Mouse (Mus musculus): Measurements from ENCODE around the gene Sh2d7. TPM values are rescaled to one million over a fixed set of nuclear protein-coding genes. Genes with fewer than 3 reads are reported as not detected.
A peak's percentile ranks its signal among the peaks of the same experiment; 100 is the strongest.

Sh2d7 gene
- total and polyA plus RNA-seq, 3 experiments = 0.04 TPM; not detected in 2

- Histone ChIP-seq H3K36me3 (ENCODE audit: control insufficient read depth in 1 of 2, insufficient read depth in 2 of 2, low read length in 2 of 2) (peaks cover 0 to 7% of the 10 kb centered on the region in 2 experiments; a peak in 1 of 4 replicates), H3K27me3 (ENCODE audit: control insufficient read depth in 1 of 2, insufficient read depth in 2 of 2, low read length in 2 of 2) (no peaks in the 10 kb centered on the region; a peak in 2 of 4 replicates), H3K79me2 (ENCODE audit: control insufficient read depth, insufficient read depth, low read length, poor library complexity) (peaks cover 3% of the 10 kb centered on the region), H3K4me3 (ENCODE audit: control insufficient read depth in 1 of 2, insufficient read depth in 1 of 2, low read depth in 2 of 2, low read length in 2 of 2) (peak overlapping the region; percentile 54 to 84; a peak in 3 of 4 replicates), H3K27ac (ENCODE audit: control insufficient read depth, low read depth, low read length) (no peak overlapping the region), H3K9me3 (replicated peaks; ENCODE audit: insufficient read depth, low read length) (no peaks in the 10 kb centered on the region), H3K4me1 (ENCODE audit: control insufficient read depth in 1 of 2, insufficient read depth in 2 of 2, low read length in 2 of 2) (peaks cover 4 to 6% of the 10 kb centered on the region in 2 experiments; a peak in 2 of 4 replicates), H3K9ac (ENCODE audit: control insufficient read depth, low read depth, low read length, poor library complexity, severe bottlenecking) (peak overlapping the region; percentile 80)
- TF ChIP-seq RAD21 (IDR thresholded peaks at IDR 0.05; ENCODE audit: low read depth, low read length) (no peak), MAX (IDR thresholded peaks at IDR 0.05; ENCODE audit: low read length) (peak; percentile 8; the same call in 1 of the 2 replicates), BHLHE40 (IDR thresholded peaks at IDR 0.05; ENCODE audit: borderline replicate concordance, low read depth, low read length) (no peak), ZKSCAN1 (IDR thresholded peaks at IDR 0.05; ENCODE audit: low read depth, low read length) (no peak)
- DNase-seq (ENCODE audit: low read depth, low spot score) = no peak
Observed at GRCm38 (mm10) chr9:54502111-54502495, 36.7 kb upstream of the Sh2d7 start.

GRCm38 (mm10) chr9:54502873-54503272, 35.9 kb upstream of the Sh2d7 start:
- TF ChIP-seq ZMIZ1 (IDR thresholded peaks at IDR 0.05; ENCODE audit: low read depth, low read length) (no peak), TBP (IDR thresholded peaks at IDR 0.05; ENCODE audit: low read depth, low read length) (no peak), KAT2A (conservative IDR thresholded peaks at IDR 0.05; ENCODE audit: low read depth, low read length) (no peak), CHD2 (IDR thresholded peaks at IDR 0.05; ENCODE audit: low read length) (no peak)
- no peaks in the 10 kb centered on the region; a peak in 2 of 4 replicates for H3K27me3 ChIP-seq (ENCODE audit: control insufficient read depth in 1 of 2, insufficient read depth in 2 of 2, low read length in 2 of 2)
- H3K9ac ChIP-seq (ENCODE audit: control insufficient read depth, low read depth, low read length, poor library complexity, severe bottlenecking) = no peak overlapping the region
- no peak for DNase-seq (ENCODE audit: low read depth, low spot score)
- peaks cover 4 to 6% of the 10 kb centered on the region in 2 experiments; a peak in 2 of 4 replicates for H3K4me1 ChIP-seq (ENCODE audit: control insufficient read depth in 1 of 2, insufficient read depth in 2 of 2, low read length in 2 of 2)
- H3K9me3 ChIP-seq (replicated peaks; ENCODE audit: insufficient read depth, low read length) = no peaks in the 10 kb centered on the region
- H3K36me3 ChIP-seq (ENCODE audit: control insufficient read depth in 1 of 2, insufficient read depth in 2 of 2, low read length in 2 of 2) = peaks cover 0 to 7% of the 10 kb centered on the region in 2 experiments; a peak in 1 of 4 replicates
- no peak overlapping the region for H3K4me3 ChIP-seq (ENCODE audit: control insufficient read depth in 1 of 2, insufficient read depth in 1 of 2, low read depth in 2 of 2, low read length in 2 of 2)
- peaks cover 3% of the 10 kb centered on the region for H3K79me2 ChIP-seq (ENCODE audit: control insufficient read depth, insufficient read depth, low read length, poor library complexity)
- no peak overlapping the region for H3K27ac ChIP-seq (ENCODE audit: control insufficient read depth, low read depth, low read length)

GRCm38 (mm10) chr9:54515991-54516390, 22.8 kb upstream of the Sh2d7 start:
- TF ChIP-seq MAFK (IDR thresholded peaks at IDR 0.05; ENCODE audit: borderline replicate concordance, low read depth, low read length) (no peak), ZMIZ1 (IDR thresholded peaks at IDR 0.05; ENCODE audit: low read depth, low read length) (no peak), UBTF (IDR thresholded peaks at IDR 0.05; ENCODE audit: borderline replicate concordance, insufficient read depth, low read depth, low read length) (no peak), USF1 (IDR thresholded peaks at IDR 0.05; ENCODE audit: low read depth, low read length) (no peak)
- Histone ChIP-seq H3K9me3 (replicated peaks; ENCODE audit: insufficient read depth, low read length) (no peaks in the 10 kb centered on the region), H3K36me3 (ENCODE audit: control insufficient read depth in 1 of 2, insufficient read depth in 2 of 2, low read length in 2 of 2) (no peaks in the 10 kb centered on the region), H3K4me3 (ENCODE audit: control insufficient read depth in 1 of 2, insufficient read depth in 1 of 2, low read depth in 2 of 2, low read length in 2 of 2) (no peak overlapping the region), H3K27ac (ENCODE audit: control insufficient read depth, low read depth, low read length) (no peak overlapping the region), H3K79me2 (ENCODE audit: control insufficient read depth, insufficient read depth, low read length, poor library complexity) (no peaks in the 10 kb centered on the region), H3K27me3 (ENCODE audit: control insufficient read depth in 1 of 2, insufficient read depth in 2 of 2, low read length in 2 of 2) (peaks cover 3 to 4% of the 10 kb centered on the region in 2 experiments), H3K9ac (ENCODE audit: control insufficient read depth, low read depth, low read length, poor library complexity, severe bottlenecking) (no peak overlapping the region), H3K4me1 (ENCODE audit: control insufficient read depth in 1 of 2, insufficient read depth in 2 of 2, low read length in 2 of 2) (no peaks in the 10 kb centered on the region)
- no peak for DNase-seq (ENCODE audit: low read depth, low spot score)

All from MEL (cell line).